Mouse (Mus musculus) stomach, postnatal 0 days (tissue): Measurements from ENCODE around the gene Neurog2.

Experiments
- CTCF ChIP-seq: IDR thresholded peaks from 2 replicates; pipeline ENCODE4 v1.5.1; 2016; ENCODE audit warnings: antibody characterized with exemption, low read depth, mild to moderate bottlenecking, moderate library complexity
- EP300 ChIP-seq: optimal IDR thresholded peaks from 2 replicates; pipeline ENCODE3; 2016; ENCODE audit warnings: antibody characterized with exemption

DNA sequence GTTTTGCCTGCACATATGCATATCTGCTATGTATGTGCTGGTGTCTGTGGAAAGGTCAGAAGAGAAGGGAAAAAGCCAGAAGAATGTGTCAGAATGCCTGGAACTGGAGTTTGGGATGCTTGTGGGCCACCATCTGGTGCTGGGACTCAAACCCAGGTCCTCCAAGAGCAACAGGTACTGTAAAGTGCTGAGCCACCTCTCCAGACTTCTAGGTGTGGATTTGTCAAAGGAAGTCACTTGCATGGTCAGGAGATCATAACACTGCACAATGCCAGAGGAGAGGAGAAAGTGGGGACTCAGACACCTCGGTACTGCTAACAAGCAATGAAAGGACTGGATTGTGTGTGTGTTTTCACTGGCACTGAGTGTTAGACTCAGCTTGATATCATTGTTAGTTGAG lies 2.7 kb upstream of the Neurog2 start:
- TF ChIP-seq EP300 (no peak), CTCF (no peak)
